Mouse (Mus musculus): ENCODE results near the gene Olfr1006. TPM values are rescaled to one million over a fixed set of nuclear protein-coding genes. Genes with fewer than 3 reads are reported as not detected.
"Not testable (repeated sequence)": the region's sequence is repeated elsewhere in the genome, so short reads cannot be mapped to it uniquely, and the experiment has no call there.

Olfr1006 gene
- total RNA-seq (2021) = not detected
- long read RNA-seq, experiment 1 = 0 reads
- long read RNA-seq, experiment 2 = 0 reads

DNA sequence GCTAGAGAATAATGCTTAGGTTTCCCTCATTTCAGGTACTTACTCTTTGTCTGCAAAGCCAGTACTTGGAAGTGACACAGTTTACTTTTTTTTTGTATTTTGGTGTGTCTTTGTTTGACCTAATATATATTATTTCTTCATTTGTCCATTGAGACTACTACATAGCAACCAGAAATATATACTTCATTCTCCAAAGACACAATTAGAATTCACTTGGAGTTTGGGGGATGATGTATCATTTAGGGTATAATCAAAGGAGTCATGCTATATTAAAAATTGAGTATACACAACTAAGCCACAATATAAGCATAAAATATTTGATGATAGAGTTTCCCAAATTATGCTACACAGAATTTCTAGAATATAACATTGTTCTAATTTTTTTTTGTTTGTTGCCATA lies at the start of gene Olfr1006:
TSS of gene Olfr1006 (minus strand) at position 101 of the 400 bp plus-strand sequence.
- DNase-seq = no peak

DNA sequence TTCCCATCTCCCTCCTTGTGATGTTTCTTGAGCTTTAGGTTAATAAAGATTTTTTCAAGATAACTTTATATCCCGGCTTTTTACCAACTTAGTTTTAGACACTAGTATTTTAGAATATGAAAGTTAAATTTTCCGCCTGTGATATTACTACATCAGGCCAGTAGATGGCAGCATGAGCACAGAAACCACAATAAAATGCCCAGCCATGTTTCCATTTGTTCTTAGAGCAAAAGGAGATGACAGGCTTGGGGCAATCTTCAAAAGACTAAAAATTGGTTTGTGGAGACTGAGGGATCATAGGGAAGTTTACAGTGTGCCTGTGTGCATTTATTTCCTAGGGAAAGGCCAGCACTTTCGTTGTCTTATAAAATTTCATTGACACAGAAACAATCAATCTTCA lies 47.2 kb upstream of the Olfr1006 start:
- DNase-seq = no peak

DNA sequence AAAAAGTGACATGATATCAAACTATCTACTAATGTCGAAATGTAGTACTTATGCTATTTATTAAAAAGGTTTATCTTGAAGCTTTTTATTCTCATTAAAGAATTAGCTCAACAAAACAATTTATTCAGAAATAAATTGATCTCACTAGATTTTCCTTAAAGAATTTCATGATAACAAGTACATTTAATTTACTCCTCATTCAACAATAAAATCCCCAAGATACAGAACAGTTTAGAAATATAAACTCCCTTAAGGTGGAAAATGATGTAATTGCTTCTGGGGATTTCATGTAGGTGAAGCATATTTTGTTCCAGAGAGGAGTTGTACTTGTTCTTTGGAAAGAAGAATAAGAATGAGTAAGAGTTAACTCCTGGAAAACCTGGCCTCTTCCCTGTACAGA lies 36.6 kb upstream of the Olfr1006 start, which contains the start of gene Olfr1009:
TSS of gene Olfr1009 (plus strand) at position 301 of the 400 bp plus-strand sequence.
- no peak for DNase-seq

DNA sequence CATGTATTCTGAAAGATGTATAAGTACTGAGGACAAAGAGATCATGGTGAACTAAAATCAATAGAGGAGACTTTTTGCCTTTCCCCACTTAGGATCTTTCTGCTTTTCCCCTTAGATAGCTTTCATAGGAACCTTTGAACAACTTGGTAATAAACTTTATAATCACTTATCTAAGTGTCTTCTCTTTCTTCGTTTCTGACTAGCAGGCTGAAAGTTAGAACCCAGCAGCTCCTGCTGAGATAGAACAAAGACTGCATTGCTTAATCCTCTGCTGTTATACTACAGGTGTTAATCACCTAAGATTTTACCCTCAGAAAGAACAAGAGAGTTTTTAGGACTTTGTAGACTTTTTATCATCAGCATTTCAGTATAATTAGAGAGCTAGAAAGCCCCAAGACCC lies 32.6 kb upstream of the Olfr1006 start:
- no peak for DNase-seq

DNA sequence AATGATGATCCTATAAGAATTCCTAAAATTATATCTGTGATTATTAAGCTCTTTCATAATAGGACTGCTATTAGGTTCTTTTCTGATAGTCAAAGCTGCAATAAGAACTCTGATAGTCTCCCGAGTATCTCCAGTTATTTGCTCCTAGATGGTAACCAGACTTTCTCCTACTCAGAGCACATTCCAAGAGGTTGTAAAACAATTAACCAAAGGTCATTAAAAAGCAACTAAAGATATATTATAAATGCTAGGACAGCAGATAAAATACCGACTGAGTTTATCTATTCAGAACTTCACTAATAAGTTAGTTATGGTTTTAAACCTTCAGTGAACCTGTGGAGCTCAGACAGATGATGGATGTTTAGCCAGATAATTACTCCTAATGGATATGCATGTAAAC lies 32.1 kb upstream of the Olfr1006 start:
- not testable (repeated sequence) for DNase-seq

DNA sequence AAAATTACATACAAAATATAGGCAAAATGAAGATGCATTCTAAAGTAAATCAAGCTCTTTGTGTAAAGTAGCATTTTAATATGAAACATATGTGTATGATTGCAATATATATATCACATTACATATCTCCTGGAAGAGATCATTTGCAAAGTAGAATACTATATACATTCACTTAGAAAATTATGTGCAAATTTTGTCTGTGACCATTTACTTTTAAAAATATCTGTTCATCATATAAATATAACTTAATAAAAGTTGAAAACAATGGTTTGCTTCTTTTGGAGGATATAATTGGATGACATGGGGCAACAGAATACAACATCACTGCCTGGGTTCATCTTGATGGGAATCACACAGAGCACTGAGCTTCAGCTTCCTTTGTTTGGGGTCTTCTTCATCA lies 10.6 kb upstream of the Olfr1006 start, which contains the start of gene Olfr1008:
TSS of gene Olfr1008 (plus strand) at position 301 of the 400 bp plus-strand sequence.
- no peak for DNase-seq

DNA sequence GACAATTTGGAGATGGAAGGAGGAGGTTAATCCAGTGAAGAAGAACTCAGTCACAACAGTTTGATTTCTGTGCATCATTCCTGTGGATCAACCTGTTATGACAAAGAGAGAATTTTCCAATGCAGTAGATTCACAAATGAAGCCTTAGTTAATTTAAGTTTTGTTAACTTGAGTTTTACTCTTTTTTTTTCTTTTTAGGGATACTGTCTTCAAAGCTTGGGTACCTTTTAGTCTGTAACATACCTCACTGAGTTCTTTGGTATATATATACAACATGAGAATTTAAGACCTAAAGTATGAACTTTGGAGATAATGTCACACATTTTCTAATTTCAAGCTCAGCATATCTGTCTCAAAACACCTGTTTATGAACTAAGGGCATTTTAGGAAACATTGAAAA lies 14.2 kb downstream of the Olfr1006 start, which contains the start of gene Olfr154:
TSS of gene Olfr154 (minus strand) at position 101 of the 400 bp plus-strand sequence.
- DNase-seq = not testable (repeated sequence)

DNA sequence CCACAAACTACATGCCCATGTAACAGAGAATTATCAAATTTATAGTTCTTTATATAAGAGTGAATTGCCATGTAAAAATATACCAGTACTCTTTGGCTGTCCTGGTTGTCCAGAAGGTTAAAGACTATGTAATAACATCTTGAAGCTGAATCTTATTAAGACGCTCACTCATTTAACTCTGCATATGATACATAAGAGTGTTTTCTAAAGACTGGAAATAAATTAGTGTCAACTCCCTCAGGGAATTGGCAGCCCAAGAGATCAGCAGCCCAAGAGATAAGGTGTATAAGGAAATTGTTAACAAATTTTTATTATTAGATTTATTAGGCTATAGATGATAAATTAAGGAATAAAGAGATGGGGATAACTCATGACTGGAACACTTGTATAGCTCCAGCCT lies 28.0 kb downstream of the Olfr1006 start, which contains the start of gene Olfr1002:
TSS of gene Olfr1002 (minus strand) at position 101 of the 400 bp plus-strand sequence.
- DNase-seq = no peak

Other genes starting within 250 kb of the Olfr1006 start
- not detected for gene Olfr994, start 242.3 kb downstream of the Olfr1006 start, total RNA-seq (2021)
- gene Olfr995, start 235.1 kb downstream of the Olfr1006 start, total RNA-seq (2021) = not detected
- gene 4833423E24Rik, start 159.7 kb downstream of the Olfr1006 start, total RNA-seq (2021) = not detected
- not detected for gene Olfr996, start 99.6 kb downstream of the Olfr1006 start, total RNA-seq (2021)
- not detected for gene Olfr998, start 89.8 kb downstream of the Olfr1006 start, total RNA-seq (2021)
- gene Olfr1000, start 66.9 kb downstream of the Olfr1006 start, total RNA-seq (2021) = not detected
- gene Olfr1002, start 28.1 kb downstream of the Olfr1006 start, total RNA-seq (2021) = not detected
- not detected for gene Olfr154, start 14.3 kb downstream of the Olfr1006 start, total RNA-seq (2021)
- gene Olfr1008, start 10.7 kb upstream of the Olfr1006 start, total RNA-seq (2021) = not detected
- gene Olfr1009, start 36.7 kb upstream of the Olfr1006 start, total RNA-seq (2021) = not detected
- not detected for gene Olfr1012, start 84.0 kb upstream of the Olfr1006 start, total RNA-seq (2021)
- gene Olfr1013, start 88.3 kb upstream of the Olfr1006 start, total RNA-seq (2021) = not detected
- not detected for gene Olfr1014, start 93.9 kb upstream of the Olfr1006 start, total RNA-seq (2021)
- not detected for gene Olfr1015, start 103.2 kb upstream of the Olfr1006 start, total RNA-seq (2021)
- not detected for gene Olfr1016, start 123.8 kb upstream of the Olfr1006 start, total RNA-seq (2021)
- not detected for gene Olfr1018, start 139.7 kb upstream of the Olfr1006 start, total RNA-seq (2021)
- not detected for gene Olfr1019, start 166.7 kb upstream of the Olfr1006 start, total RNA-seq (2021)
- gene Olfr1020, start 168.3 kb upstream of the Olfr1006 start, total RNA-seq (2021) = not detected
- gene Olfr1022, start 189.8 kb upstream of the Olfr1006 start, total RNA-seq (2021) = not detected
- gene Olfr1023, start 206.9 kb upstream of the Olfr1006 start, total RNA-seq (2021) = not detected
- gene Olfr1024, start 226.3 kb upstream of the Olfr1006 start, total RNA-seq (2021) = not detected
- not detected for gene Olfr1025-ps1, start 236.4 kb upstream of the Olfr1006 start, total RNA-seq (2021)
- gene Olfr1026, start 242.8 kb upstream of the Olfr1006 start, total RNA-seq (2021) = not detected

All from gastrocnemius, postnatal 25 days (tissue).